Mouse (Mus musculus) spleen, adult 2 months (tissue): ENCODE measurements around the gene Gm21969.

Source experiments
- CTCF ChIP-seq: fragments of 200-500 bp; IDR thresholded peaks from 2 replicates; pipeline ENCODE4 v1.5.1; 2011; ENCODE audit warnings: mild to moderate bottlenecking, inconsistent platforms; ENCODE audit not compliant: insufficient read depth, insufficient read length, insufficient replicate concordance; ENCODE audit errors: extremely low read depth
- POLR2A ChIP-seq: fragments of 200-500 bp; IDR thresholded peaks from 2 replicates; pipeline ENCODE4 v1.6.1; 2011; ENCODE audit warnings: low read depth, low read length, inconsistent platforms

DNA sequence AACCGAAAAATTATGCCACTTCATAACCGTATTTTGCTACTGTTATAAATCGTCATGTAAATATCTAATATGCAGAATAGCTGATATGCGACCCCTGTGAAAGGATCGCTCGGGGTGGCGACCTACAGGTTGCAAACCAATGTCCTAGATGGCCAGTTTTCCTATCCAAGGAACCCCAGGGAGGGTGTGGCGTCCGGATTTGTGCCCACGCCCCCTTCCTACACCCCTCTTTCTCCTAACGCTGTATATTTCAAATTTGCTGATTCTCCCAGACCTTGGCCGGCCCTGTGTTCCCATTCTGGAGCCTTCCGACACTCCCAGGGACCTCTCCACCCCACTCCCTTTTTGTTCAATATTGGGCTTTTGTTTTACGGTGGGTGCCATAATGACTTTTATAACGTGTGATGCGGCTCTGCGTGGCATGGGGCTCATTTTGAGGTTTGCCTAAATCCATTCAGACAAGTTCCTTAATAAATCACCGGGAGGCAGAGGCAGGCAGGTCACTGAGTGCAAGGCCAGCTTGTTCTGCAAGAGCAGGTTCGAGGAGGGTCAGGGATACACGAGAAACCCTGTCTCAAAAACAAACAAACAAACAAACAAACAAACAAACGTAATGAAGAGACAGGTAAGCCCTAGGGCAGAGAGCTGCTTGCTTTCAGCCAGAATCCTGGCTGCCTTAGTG lies 20.6 kb downstream of the Gm21969 start:
- TF ChIP-seq POLR2A, result no peak
- no peak for TF ChIP-seq CTCF
